Mouse (Mus musculus): ENCODE data around the gene Dexi. TPM values are rescaled to one million over a fixed set of nuclear protein-coding genes. Genes with fewer than 3 reads are reported as not detected.

The Dexi gene
- polyA plus RNA-seq, 1 experiment from 2014 or later: 3.2 TPM

GRCm38 (mm10) chr16:10498096-10498602 lies 44.7 kb downstream of the Dexi start:
- Histone ChIP-seq H3K4me2 (no peak overlapping the region), H3K4me1 (replicated peaks) (no peaks in the 10 kb centered on the region), H3K27me3 (no peaks in the 10 kb centered on the region), H3K36me3 (replicated peaks) (no peaks in the 10 kb centered on the region), H3K9ac (no peak overlapping the region), H3K27ac (replicated peaks) (no peak overlapping the region), H3K4me3 (replicated peaks) (no peak overlapping the region), H3K9me3 (replicated peaks) (no peaks in the 10 kb centered on the region)
- WGBS (ENCODE audit: insufficient replicate concordance): 47% methylated on average over 5 of the region's 5 CpGs
- no peak for ATAC-seq (ENCODE audit: insufficient read depth)

- no peaks in the 10 kb centered on the region for H3K9me3 ChIP-seq (replicated peaks)
- no peak overlapping the region for H3K4me3 ChIP-seq (replicated peaks)
- no peak overlapping the region for H3K4me2 ChIP-seq
- no peaks in the 10 kb centered on the region for H3K4me1 ChIP-seq (replicated peaks)
- H3K36me3 ChIP-seq (replicated peaks): no peaks in the 10 kb centered on the region
- no peak overlapping the region for H3K9ac ChIP-seq
- no peak overlapping the region for H3K27ac ChIP-seq (replicated peaks)
- 46% methylated on average over 2 of the region's 2 CpGs for WGBS (ENCODE audit: insufficient replicate concordance)
- ATAC-seq (ENCODE audit: insufficient read depth): no peak
- H3K27me3 ChIP-seq: no peaks in the 10 kb centered on the region
Measured at GRCm38 (mm10) chr16:10495824-10496298, 47.0 kb downstream of the Dexi start.

- no peak overlapping the region for H3K27ac ChIP-seq (replicated peaks)
- peaks cover 19% of the 10 kb centered on the region for H3K27me3 ChIP-seq
- no peaks in the 10 kb centered on the region for H3K4me1 ChIP-seq (replicated peaks)
- H3K4me3 ChIP-seq (replicated peaks): no peak overlapping the region
- H3K36me3 ChIP-seq (replicated peaks): no peaks in the 10 kb centered on the region
- no peak overlapping the region for H3K4me2 ChIP-seq
- WGBS (ENCODE audit: insufficient replicate concordance): 59% methylated on average over 3 of the region's 3 CpGs
- no peak for ATAC-seq (ENCODE audit: insufficient read depth)
- H3K9ac ChIP-seq: no peak overlapping the region
- no peaks in the 10 kb centered on the region for H3K9me3 ChIP-seq (replicated peaks)
Measured at GRCm38 (mm10) chr16:10492587-10492986, 50.3 kb downstream of the Dexi start.

- H3K4me2 ChIP-seq: no peak overlapping the region
- no peak overlapping the region for H3K4me3 ChIP-seq (replicated peaks)
- WGBS (ENCODE audit: insufficient replicate concordance): 60% methylated on average over 4 of the region's 4 CpGs
- no peak overlapping the region for H3K27ac ChIP-seq (replicated peaks)
- no peak overlapping the region for H3K9ac ChIP-seq
- no peaks in the 10 kb centered on the region for H3K36me3 ChIP-seq (replicated peaks)
- H3K27me3 ChIP-seq: peaks cover 19% of the 10 kb centered on the region
- ATAC-seq (ENCODE audit: insufficient read depth): no peak
- H3K4me1 ChIP-seq (replicated peaks): no peaks in the 10 kb centered on the region
- no peaks in the 10 kb centered on the region for H3K9me3 ChIP-seq (replicated peaks)
Measured at GRCm38 (mm10) chr16:10491716-10492115, 51.1 kb downstream of the Dexi start.

GRCm38 (mm10) chr16:10490503-10491150 lies 52.2 kb downstream of the Dexi start:
- no peak overlapping the region for H3K9ac ChIP-seq
- WGBS (ENCODE audit: insufficient replicate concordance): 65% methylated on average over 18 of the region's 18 CpGs

GRCm38 (mm10) chr16:10489904-10490457 lies 52.9 kb downstream of the Dexi start:
- Histone ChIP-seq H3K27me3 (peaks cover 19% of the 10 kb centered on the region), H3K4me3 (replicated peaks) (no peak overlapping the region), H3K4me1 (replicated peaks) (no peaks in the 10 kb centered on the region), H3K27ac (replicated peaks) (no peak overlapping the region), H3K9me3 (replicated peaks) (no peaks in the 10 kb centered on the region), H3K9ac (no peak overlapping the region), H3K36me3 (replicated peaks) (no peaks in the 10 kb centered on the region), H3K4me2 (peak overlapping the region; percentile 11; the same call in 1 of the 2 replicates)
- whole genome bisulfite sequencing (ENCODE audit: insufficient replicate concordance): 18% methylated on average over 12 of the region's 14 CpGs
- no peak for ATAC-seq (ENCODE audit: insufficient read depth)

More at GRCm38 (mm10) chr16:10490503-10491150, 52.2 kb downstream of the Dexi start:
- no peaks in the 10 kb centered on the region for H3K36me3 ChIP-seq (replicated peaks)
- H3K9me3 ChIP-seq (replicated peaks): no peaks in the 10 kb centered on the region
- no peak overlapping the region for H3K4me3 ChIP-seq (replicated peaks)
- H3K4me1 ChIP-seq (replicated peaks): no peaks in the 10 kb centered on the region
- H3K27ac ChIP-seq (replicated peaks): no peak overlapping the region
- H3K27me3 ChIP-seq: peaks cover 19% of the 10 kb centered on the region
- no peak overlapping the region for H3K4me2 ChIP-seq
- no peak for ATAC-seq (ENCODE audit: insufficient read depth)

GRCm38 (mm10) chr16:10489483-10489882 lies 53.4 kb downstream of the Dexi start:
- Histone ChIP-seq H3K27ac (replicated peaks) (no peak overlapping the region), H3K9ac (no peak overlapping the region), H3K4me3 (replicated peaks) (no peak overlapping the region), H3K27me3 (peaks cover 19% of the 10 kb centered on the region), H3K9me3 (replicated peaks) (no peaks in the 10 kb centered on the region), H3K4me2 (peak overlapping the region; percentile 11; the same call in 1 of the 2 replicates), H3K4me1 (replicated peaks) (no peaks in the 10 kb centered on the region), H3K36me3 (replicated peaks) (no peaks in the 10 kb centered on the region)
- ATAC-seq (ENCODE audit: insufficient read depth): no peak
- WGBS (ENCODE audit: insufficient replicate concordance): 3% methylated on average over 9 of the region's 9 CpGs

- Histone ChIP-seq H3K27me3 (peaks cover 19% of the 10 kb centered on the region), H3K36me3 (replicated peaks) (no peaks in the 10 kb centered on the region), H3K4me3 (replicated peaks) (no peak overlapping the region), H3K4me2 (no peak overlapping the region), H3K9me3 (replicated peaks) (no peaks in the 10 kb centered on the region), H3K27ac (replicated peaks) (no peak overlapping the region), H3K9ac (no peak overlapping the region), H3K4me1 (replicated peaks) (no peaks in the 10 kb centered on the region)
- no peak for ATAC-seq (ENCODE audit: insufficient read depth)
- WGBS (ENCODE audit: insufficient replicate concordance): 61% methylated on average over 7 of the region's 7 CpGs
Measured at GRCm38 (mm10) chr16:10488769-10489481, 53.9 kb downstream of the Dexi start.

- Histone ChIP-seq H3K4me1 (replicated peaks) (no peaks in the 10 kb centered on the region), H3K9ac (no peak overlapping the region), H3K27me3 (peaks cover 19% of the 10 kb centered on the region), H3K9me3 (replicated peaks) (no peaks in the 10 kb centered on the region), H3K27ac (replicated peaks) (no peak overlapping the region), H3K36me3 (replicated peaks) (no peaks in the 10 kb centered on the region), H3K4me3 (replicated peaks) (no peak overlapping the region), H3K4me2 (no peak overlapping the region)
- WGBS (ENCODE audit: insufficient replicate concordance): 63% methylated on average over 8 of the region's 8 CpGs
- ATAC-seq (ENCODE audit: insufficient read depth): no peak
Measured at GRCm38 (mm10) chr16:10487895-10488493, 54.9 kb downstream of the Dexi start.

GRCm38 (mm10) chr16:10486993-10487392 lies 55.9 kb downstream of the Dexi start:
- no peaks in the 10 kb centered on the region for H3K9me3 ChIP-seq (replicated peaks)
- H3K9ac ChIP-seq: no peak overlapping the region
- H3K4me3 ChIP-seq (replicated peaks): no peak overlapping the region
- H3K4me1 ChIP-seq (replicated peaks): no peaks in the 10 kb centered on the region
- peaks cover 19% of the 10 kb centered on the region for H3K27me3 ChIP-seq
- H3K36me3 ChIP-seq (replicated peaks): no peaks in the 10 kb centered on the region
- ATAC-seq (ENCODE audit: insufficient read depth): no peak
- H3K4me2 ChIP-seq: no peak overlapping the region
- 49% methylated on average over 3 of the region's 3 CpGs for WGBS (ENCODE audit: insufficient replicate concordance)
- no peak overlapping the region for H3K27ac ChIP-seq (replicated peaks)

- 46% methylated on average over 4 of the region's 4 CpGs for WGBS (ENCODE audit: insufficient replicate concordance)
- H3K27me3 ChIP-seq: no peaks in the 10 kb centered on the region
- no peak overlapping the region for H3K9ac ChIP-seq
- no peaks in the 10 kb centered on the region for H3K4me1 ChIP-seq (replicated peaks)
- H3K9me3 ChIP-seq (replicated peaks): no peaks in the 10 kb centered on the region
- H3K27ac ChIP-seq (replicated peaks): no peak overlapping the region
- no peak overlapping the region for H3K4me3 ChIP-seq (replicated peaks)
- H3K36me3 ChIP-seq (replicated peaks): no peaks in the 10 kb centered on the region
- no peak for ATAC-seq (ENCODE audit: insufficient read depth)
- H3K4me2 ChIP-seq: no peak overlapping the region
Measured at GRCm38 (mm10) chr16:10482343-10482742, 60.5 kb downstream of the Dexi start.

All from liver, embryonic 15.5 days (tissue).